Mouse (Mus musculus): Measurements from ENCODE around the gene Cbx4. TPM values are rescaled to one million over a fixed set of nuclear protein-coding genes. Genes with fewer than 3 reads are reported as not detected.

The Cbx4 gene
- 5.1 TPM in 2 replicates for polyA plus RNA-seq (2014; fragmentation: Nextera tagmentation; extraction: Ambion mirVana)

DNA sequence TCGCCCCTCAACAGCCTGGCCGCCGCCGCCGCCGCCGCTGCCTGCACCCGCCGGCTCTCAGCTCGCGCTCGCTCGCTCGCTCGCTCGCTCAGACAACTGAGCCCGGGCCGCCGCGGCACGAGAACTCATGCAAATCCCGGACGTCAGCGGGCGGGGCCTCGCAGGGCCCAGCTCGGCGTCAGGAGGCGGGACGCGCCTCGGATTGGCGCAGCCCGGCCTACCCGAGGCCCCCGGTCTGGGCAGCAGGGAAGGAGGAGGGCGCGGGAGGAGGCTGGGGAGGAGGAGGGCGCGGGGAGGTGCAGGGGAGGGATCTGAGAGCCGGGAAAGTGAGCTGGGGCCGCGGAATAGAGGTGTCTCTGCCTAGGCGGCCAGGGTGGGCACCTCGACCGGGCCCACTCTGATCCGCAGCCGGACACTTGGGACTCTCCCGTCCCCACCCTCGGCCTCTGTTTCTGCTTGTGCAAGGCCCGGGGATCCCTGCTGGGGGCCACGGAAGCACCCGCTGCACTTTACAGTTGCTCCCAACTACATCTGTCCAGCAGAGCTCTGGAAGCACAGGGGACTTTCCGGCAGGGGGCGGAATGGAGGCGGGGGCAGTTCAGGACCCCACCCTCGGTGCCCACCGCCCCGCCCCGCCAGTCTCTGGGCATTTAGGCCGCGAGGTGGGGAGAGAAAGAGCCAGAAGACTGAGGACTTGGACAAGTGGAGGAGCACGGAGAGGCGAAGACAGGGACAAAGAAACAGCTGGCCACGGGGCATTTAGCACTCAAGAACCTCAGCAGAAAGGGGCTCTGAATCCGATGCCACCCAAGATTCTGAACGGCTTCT is at the start of gene Cbx4:
Gene Cbx4 (minus strand): TSS at position 78 of the 828 bp plus-strand sequence.
- peaks cover 5% of the 10 kb centered on the region; the same call in 1 of the 2 replicates for H3K36me3 ChIP-seq (ENCODE audit: control insufficient read depth, insufficient read depth, low read length)
- peaks cover 48% of the 10 kb centered on the region for H3K4me1 ChIP-seq (replicated peaks; ENCODE audit: control insufficient read depth, insufficient read depth, low read length)
- no peaks in the 10 kb centered on the region for H3K9me3 ChIP-seq (ENCODE audit: control insufficient read depth, low read length)
- H3K4me3 ChIP-seq (ENCODE audit: low read depth, low read length): peak within 1 kb of the TSS; percentile 83
- ATAC-seq (replicated peaks; ENCODE audit: low FRiP score) (peak; percentile 88), DNase-seq (ENCODE audit: low spot score) (peak; percentile 91)
- 2% methylated on average over 62 of the region's 67 CpGs for WGBS
- H3K27ac ChIP-seq (ENCODE audit: low read depth, low read length): peak within 1 kb of the TSS; percentile 89
- peak within 1 kb of the TSS; percentile 91 for H3K4me2 ChIP-seq
- peak within 1 kb of the TSS; percentile 83 for H3K9ac ChIP-seq (ENCODE audit: low read depth, low read length)
- H3K27me3 ChIP-seq (replicated peaks; ENCODE audit: control insufficient read depth, insufficient read depth, low read length): peaks cover 92% of the 10 kb centered on the region

DNA sequence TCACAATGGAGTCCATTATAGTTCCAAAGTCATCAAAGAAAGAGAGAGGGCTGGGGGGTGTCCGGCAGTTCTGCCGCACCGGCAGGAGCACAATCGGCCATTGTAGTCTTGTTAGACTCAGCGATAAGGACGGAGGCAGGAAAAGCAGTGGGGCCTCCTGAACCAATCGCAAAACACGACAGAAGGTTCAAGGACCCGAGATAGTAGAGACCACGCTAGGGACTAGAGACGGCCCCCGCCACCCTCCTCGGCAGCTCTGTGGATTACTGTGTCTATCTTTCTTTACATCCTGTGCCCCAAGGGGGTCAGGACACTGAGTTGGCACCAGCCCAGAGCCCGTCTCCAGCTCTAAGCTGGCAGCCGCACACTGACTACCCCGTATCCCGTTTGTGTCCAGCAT is 48.6 kb upstream of the Cbx4 start:
- no peak overlapping the region for H3K27ac ChIP-seq (ENCODE audit: low read depth, low read length)
- no peaks in the 10 kb centered on the region for H3K9me3 ChIP-seq (ENCODE audit: control insufficient read depth, low read length)
- H3K4me3 ChIP-seq (ENCODE audit: low read depth, low read length): no peak overlapping the region
- peak overlapping the region; percentile 7; the same call in 1 of the 2 replicates for H3K4me2 ChIP-seq
- WGBS: 30% methylated on average over 17 of the region's 17 CpGs
- no peaks in the 10 kb centered on the region for H3K36me3 ChIP-seq (ENCODE audit: control insufficient read depth, insufficient read depth, low read length)
- peaks cover 15% of the 10 kb centered on the region for H3K27me3 ChIP-seq (replicated peaks; ENCODE audit: control insufficient read depth, insufficient read depth, low read length)
- H3K4me1 ChIP-seq (replicated peaks; ENCODE audit: control insufficient read depth, insufficient read depth, low read length): peaks cover 2% of the 10 kb centered on the region; the same call in 1 of the 2 replicates
- H3K9ac ChIP-seq (ENCODE audit: low read depth, low read length): no peak overlapping the region
- ATAC-seq (replicated peaks; ENCODE audit: low FRiP score): 0 out of 2 replicates have a peak, but pooled peaks have one; percentile 35
- no peak for DNase-seq (ENCODE audit: low spot score)

DNA sequence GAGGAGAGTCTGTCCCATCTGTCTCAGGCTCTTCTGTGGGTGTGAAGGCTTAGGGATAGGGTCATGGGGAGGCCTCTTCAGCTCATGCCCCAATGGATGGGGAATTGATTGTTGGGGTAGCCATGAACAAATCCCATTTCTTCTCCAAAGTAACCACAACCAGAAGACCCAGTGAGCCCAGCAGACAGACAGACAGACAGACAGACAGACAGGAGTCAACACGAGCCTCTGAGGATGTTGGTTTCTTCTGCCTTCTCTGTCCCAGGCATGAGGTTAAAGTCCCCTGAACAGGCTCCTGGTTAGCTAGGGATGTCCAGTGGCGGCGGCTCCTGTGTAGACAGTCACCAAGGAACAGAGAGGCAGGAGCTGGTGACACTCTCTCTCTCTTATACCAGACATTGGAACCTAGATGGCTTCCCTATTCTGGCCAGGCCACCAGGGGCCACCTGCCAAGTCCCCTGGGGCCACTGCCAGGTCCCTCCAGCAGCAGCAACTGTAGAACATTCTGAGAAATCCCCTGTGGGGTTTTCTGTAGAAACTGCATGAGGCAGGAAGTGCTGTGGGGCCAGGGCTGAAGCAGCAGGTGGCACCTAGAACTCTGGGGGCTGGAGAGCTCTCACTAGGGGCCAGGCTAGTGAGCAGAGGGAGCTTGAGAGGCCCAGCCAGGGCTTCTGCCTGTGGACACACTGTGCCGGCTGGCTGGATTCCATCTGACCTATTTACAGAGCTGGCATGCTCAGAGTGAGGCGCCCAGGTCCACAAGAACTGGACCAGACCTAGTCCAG is 47.6 kb upstream of the Cbx4 start:
- Histone ChIP-seq H3K27me3 (replicated peaks; ENCODE audit: control insufficient read depth, insufficient read depth, low read length) (peaks cover 24% of the 10 kb centered on the region), H3K27ac (ENCODE audit: low read depth, low read length) (no peak overlapping the region), H3K4me3 (ENCODE audit: low read depth, low read length) (no peak overlapping the region), H3K9me3 (ENCODE audit: control insufficient read depth, low read length) (no peaks in the 10 kb centered on the region), H3K9ac (ENCODE audit: low read depth, low read length) (no peak overlapping the region), H3K36me3 (ENCODE audit: control insufficient read depth, insufficient read depth, low read length) (no peaks in the 10 kb centered on the region), H3K4me1 (replicated peaks; ENCODE audit: control insufficient read depth, insufficient read depth, low read length) (peaks cover 2% of the 10 kb centered on the region; the same call in 1 of the 2 replicates), H3K4me2 (no peak overlapping the region)
- 59% methylated on average over 5 of the region's 5 CpGs for WGBS
- ATAC-seq (replicated peaks; ENCODE audit: low FRiP score) (no peak), DNase-seq (ENCODE audit: low spot score) (no peak)

DNA sequence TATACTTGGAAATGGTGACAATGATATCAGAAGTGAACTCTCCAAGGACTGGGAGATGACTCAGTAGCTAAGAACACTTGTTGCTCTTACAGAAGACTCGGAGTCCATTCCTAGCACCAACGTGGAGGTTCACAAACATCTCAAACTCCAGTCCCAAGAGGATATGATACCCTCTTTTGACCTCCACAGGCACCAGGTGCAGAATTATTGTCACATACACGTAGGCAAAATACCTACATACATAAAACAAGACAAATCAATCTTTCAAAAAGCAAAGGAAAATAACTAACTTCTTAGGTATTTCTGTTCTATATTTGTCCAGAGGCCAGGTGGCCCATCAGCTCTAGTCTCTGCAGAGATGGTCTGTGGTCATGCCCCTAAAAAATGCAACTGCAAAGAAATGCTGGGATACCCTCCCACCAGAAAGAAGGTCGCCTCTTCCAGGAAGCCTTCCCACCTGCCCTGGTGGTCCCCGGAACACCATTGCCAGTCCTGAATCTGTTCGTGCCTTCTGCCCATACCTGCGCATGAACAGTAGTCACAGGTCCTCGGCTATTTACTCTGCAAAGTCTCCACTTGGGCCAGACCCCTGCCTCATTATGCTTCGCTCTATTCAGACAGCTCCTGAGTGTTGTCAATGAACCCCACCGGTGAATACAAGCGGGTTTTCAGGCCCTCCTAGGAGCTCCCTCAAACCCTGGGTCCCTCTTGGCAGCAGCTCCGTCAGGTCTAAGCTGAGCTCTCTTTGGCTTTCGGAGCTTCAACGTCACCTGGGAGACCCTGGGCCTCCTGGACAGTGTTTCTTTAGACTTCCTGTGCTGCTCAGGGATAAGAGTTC is 46.4 kb upstream of the Cbx4 start:
- H3K36me3 ChIP-seq (ENCODE audit: control insufficient read depth, insufficient read depth, low read length): no peaks in the 10 kb centered on the region
- ATAC-seq (replicated peaks; ENCODE audit: low FRiP score): no peak
- no peaks in the 10 kb centered on the region for H3K9me3 ChIP-seq (ENCODE audit: control insufficient read depth, low read length)
- H3K4me3 ChIP-seq (ENCODE audit: low read depth, low read length): no peak overlapping the region
- WGBS: 73% methylated on average over 14 of the region's 14 CpGs
- no peak overlapping the region for H3K27ac ChIP-seq (ENCODE audit: low read depth, low read length)
- no peak overlapping the region for H3K4me2 ChIP-seq
- H3K9ac ChIP-seq (ENCODE audit: low read depth, low read length): no peak overlapping the region
- H3K27me3 ChIP-seq (replicated peaks; ENCODE audit: control insufficient read depth, insufficient read depth, low read length): peaks cover 27% of the 10 kb centered on the region
- DNase-seq (ENCODE audit: low spot score): no peak
- H3K4me1 ChIP-seq (replicated peaks; ENCODE audit: control insufficient read depth, insufficient read depth, low read length): peaks cover 6% of the 10 kb centered on the region; the same call in 1 of the 2 replicates

DNA sequence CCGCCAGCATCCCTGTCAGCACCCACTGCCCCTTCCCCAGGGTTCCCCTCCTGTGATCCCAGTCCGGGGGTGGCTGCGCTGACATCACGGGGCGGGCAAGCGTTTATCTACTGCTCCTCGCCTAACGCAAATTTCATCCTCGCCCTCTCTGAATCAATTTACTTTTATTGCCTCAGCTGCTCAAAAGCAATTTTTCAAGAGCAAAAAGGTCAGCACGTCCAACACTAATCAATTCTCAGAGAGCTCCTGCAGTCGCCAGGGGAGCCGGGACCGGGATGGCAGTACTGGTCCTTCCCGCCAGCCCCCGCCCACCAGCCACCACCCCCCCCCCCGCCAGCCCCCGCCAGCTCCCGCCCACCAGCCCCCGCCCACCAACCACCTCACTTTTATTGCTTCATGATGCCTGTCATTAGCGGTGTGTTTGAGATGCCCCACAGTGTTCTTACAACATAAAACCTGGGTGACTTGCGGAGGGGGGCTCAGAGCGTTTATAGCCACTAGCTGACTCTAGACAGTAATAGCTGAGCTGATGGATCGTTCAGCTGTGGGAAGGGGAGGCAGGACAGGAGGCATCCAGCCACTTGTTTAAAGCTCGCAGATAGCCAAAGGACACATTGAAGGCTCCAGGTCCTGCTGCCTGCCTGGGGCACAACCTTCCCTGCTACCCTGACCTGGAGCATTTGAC is 44.2 kb upstream of the Cbx4 start:
- Histone ChIP-seq H3K4me1 (replicated peaks; ENCODE audit: control insufficient read depth, insufficient read depth, low read length) (peaks cover 14% of the 10 kb centered on the region; the same call in 1 of the 2 replicates), H3K9me3 (ENCODE audit: control insufficient read depth, low read length) (no peaks in the 10 kb centered on the region), H3K9ac (ENCODE audit: low read depth, low read length) (no peak overlapping the region), H3K4me2 (peak overlapping the region; percentile 21; the same call in 1 of the 2 replicates), H3K27me3 (replicated peaks; ENCODE audit: control insufficient read depth, insufficient read depth, low read length) (peaks cover 31% of the 10 kb centered on the region), H3K27ac (ENCODE audit: low read depth, low read length) (no peak overlapping the region), H3K4me3 (ENCODE audit: low read depth, low read length) (no peak overlapping the region), H3K36me3 (ENCODE audit: control insufficient read depth, insufficient read depth, low read length) (no peaks in the 10 kb centered on the region)
- ATAC-seq (replicated peaks; ENCODE audit: low FRiP score) (no peak), DNase-seq (ENCODE audit: low spot score) (no peak)
- WGBS: 21% methylated on average over 24 of the region's 24 CpGs

DNA sequence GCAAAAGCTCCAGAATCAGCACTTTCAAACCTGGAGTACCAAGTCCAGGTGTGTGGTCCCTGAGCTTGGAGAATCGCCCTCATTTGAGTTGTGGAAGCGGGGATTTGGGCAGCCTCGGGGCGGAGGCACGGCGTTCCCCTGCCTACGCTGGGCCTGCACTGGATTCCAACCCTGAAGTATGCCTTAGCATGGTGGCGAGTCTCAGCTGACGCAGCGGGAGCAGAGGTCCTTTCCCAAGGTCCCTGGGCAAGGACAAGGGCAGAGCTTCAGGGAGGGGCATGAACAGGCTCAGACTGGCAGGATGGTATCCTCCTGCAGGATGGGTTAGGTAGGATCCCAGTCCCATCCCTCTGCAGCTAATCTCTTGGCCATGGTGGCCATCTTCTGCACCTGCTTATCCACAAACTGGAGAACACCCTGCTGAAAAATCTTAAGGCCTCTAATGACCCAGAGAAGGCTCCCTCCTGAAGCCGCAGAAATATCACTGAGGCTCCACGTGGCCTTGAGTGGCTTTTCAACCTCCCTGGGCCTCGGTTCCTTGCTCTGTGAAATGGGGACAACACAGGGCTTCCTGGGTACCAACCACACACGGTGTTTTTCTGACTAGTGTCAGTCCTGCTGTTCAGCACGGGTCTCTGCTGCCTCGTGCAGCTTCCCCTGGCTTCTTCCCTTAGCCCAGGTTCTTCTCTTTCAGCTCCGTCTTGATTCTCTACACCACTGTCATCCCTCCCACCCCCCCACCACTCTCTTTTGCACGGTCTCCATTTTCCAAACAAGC is 43.4 kb upstream of the Cbx4 start:
- WGBS: 51% methylated on average over 18 of the region's 18 CpGs
- Histone ChIP-seq H3K27me3 (replicated peaks; ENCODE audit: control insufficient read depth, insufficient read depth, low read length) (peaks cover 31% of the 10 kb centered on the region), H3K4me3 (ENCODE audit: low read depth, low read length) (no peak overlapping the region), H3K9ac (ENCODE audit: low read depth, low read length) (no peak overlapping the region), H3K9me3 (ENCODE audit: control insufficient read depth, low read length) (no peaks in the 10 kb centered on the region), H3K4me1 (replicated peaks; ENCODE audit: control insufficient read depth, insufficient read depth, low read length) (peaks cover 14% of the 10 kb centered on the region; the same call in 1 of the 2 replicates), H3K27ac (ENCODE audit: low read depth, low read length) (no peak overlapping the region), H3K4me2 (no peak overlapping the region), H3K36me3 (ENCODE audit: control insufficient read depth, insufficient read depth, low read length) (no peaks in the 10 kb centered on the region)
- no peak for ATAC-seq (replicated peaks; ENCODE audit: low FRiP score)
- no peak for DNase-seq (ENCODE audit: low spot score)

DNA sequence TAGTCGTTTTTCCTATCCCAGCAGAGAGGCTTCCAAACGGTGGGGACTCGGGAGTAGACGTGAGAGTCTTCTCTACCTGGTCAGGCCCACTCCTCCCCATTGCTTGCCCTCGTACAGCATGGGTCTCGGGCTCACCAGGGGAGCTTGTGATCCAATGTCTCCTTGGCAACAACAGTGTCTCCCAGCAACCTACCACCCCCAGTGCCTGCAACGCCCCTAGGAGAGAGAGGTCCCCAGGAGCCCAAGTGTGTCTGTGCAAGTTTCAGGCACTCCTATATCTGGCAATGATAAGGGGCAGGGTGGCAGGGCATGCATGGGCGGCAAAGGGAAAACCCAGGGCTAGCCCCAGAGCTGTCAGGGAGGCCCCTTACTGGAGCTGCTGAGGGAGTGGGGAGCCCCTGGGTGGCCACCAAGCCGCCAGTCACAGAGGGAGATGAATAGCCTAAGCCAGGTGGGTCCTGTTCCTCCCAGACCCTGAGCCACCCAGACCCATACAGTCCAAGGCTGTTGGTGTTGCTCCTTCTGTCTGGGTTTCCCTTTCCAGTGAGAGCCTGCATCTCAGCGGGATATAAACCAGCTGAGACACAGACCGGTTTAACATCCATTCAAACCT is 42.8 kb upstream of the Cbx4 start:
- Histone ChIP-seq H3K4me3 (ENCODE audit: low read depth, low read length) (no peak overlapping the region), H3K9me3 (ENCODE audit: control insufficient read depth, low read length) (no peaks in the 10 kb centered on the region), H3K9ac (ENCODE audit: low read depth, low read length) (no peak overlapping the region), H3K27ac (ENCODE audit: low read depth, low read length) (no peak overlapping the region), H3K4me1 (replicated peaks; ENCODE audit: control insufficient read depth, insufficient read depth, low read length) (peaks cover 12% of the 10 kb centered on the region; the same call in 1 of the 2 replicates), H3K4me2 (no peak overlapping the region), H3K27me3 (replicated peaks; ENCODE audit: control insufficient read depth, insufficient read depth, low read length) (peaks cover 31% of the 10 kb centered on the region), H3K36me3 (ENCODE audit: control insufficient read depth, insufficient read depth, low read length) (no peaks in the 10 kb centered on the region)
- 49% methylated on average over 11 of the region's 11 CpGs for WGBS
- ATAC-seq (replicated peaks; ENCODE audit: low FRiP score) (no peak), DNase-seq (ENCODE audit: low spot score) (no peak)
